Mouse (Mus musculus) heart, embryonic 14.5 days (tissue): ENCODE measurements around the gene Clec3a. TPM values are rescaled to one million over a fixed set of nuclear protein-coding genes. Genes with fewer than 3 reads are reported as not detected.
A peak's percentile ranks its signal among the peaks of the same experiment; 100 is the strongest.

Experiments used
- ATAC-seq: fragments of 200-750 bp; cut with Nextera tagmentation; 2 replicates; pipeline ENCODE4 v1.8.0; 2017; ENCODE audit warnings: low read depth, moderate TSS enrichment; ENCODE audit not compliant: insufficient number of reproducible peaks, insufficient read depth, low FRiP score
- H3K27ac ChIP-seq, 2 experiments: fragments of 200-500 bp in 1 of 2; fragments of 300-500 bp in 1 of 2; sonication (generic) in 1 of 2; replicated peaks in 1 of 2; 2 replicates each; pipeline ENCODE4 v1.5.1; 2012 to 2014; ENCODE audit warnings: low read depth in 2 of 2, low read length in 2 of 2, control low read depth in 1 of 2, mild to moderate bottlenecking in 1 of 2, mixed read lengths in 1 of 2; ENCODE audit not compliant: control insufficient read depth in 1 of 2, insufficient read depth in 1 of 2
- H3K27me3 ChIP-seq: fragments of 300-500 bp; sonication (generic); 2 replicates; pipeline ENCODE4 v1.6.1; 2014; ENCODE audit warnings: mild to moderate bottlenecking, low read length, control low read depth; ENCODE audit not compliant: control insufficient read depth, insufficient read depth
- H3K36me3 ChIP-seq: fragments of 300-500 bp; sonication (generic); 2 replicates; pipeline ENCODE4 v1.6.1; 2014; ENCODE audit warnings: mild to moderate bottlenecking, control low read depth, low read length, mixed read lengths; ENCODE audit not compliant: control insufficient read depth, insufficient read depth
- H3K4me1 ChIP-seq, 2 experiments: fragments of 200-500 bp in 1 of 2; fragments of 300-500 bp in 1 of 2; sonication (generic) in 1 of 2; 2 replicates each; pipeline ENCODE4 v1.6.1; 2012 to 2014; ENCODE audit warnings: low read length in 2 of 2, control low read depth in 1 of 2, mixed read lengths in 1 of 2; ENCODE audit not compliant: control insufficient read depth in 2 of 2, insufficient read depth in 2 of 2
- H3K4me2 ChIP-seq: fragments of 300-500 bp; sonication (generic); 2 replicates; pipeline ENCODE4 v1.6.1; 2014; ENCODE audit warnings: mild to moderate bottlenecking, low read length
- H3K4me3 ChIP-seq, 2 experiments: fragments of 200-500 bp in 1 of 2; fragments of 300-500 bp in 1 of 2; sonication (generic) in 1 of 2; 2 replicates each; pipeline ENCODE4 v1.5.1; 2012 to 2014; ENCODE audit warnings: low read length in 2 of 2, mild to moderate bottlenecking in 2 of 2, control low read depth in 1 of 2, low read depth in 1 of 2, moderate library complexity in 1 of 2; ENCODE audit not compliant: control insufficient read depth in 1 of 2, insufficient read depth in 1 of 2
- H3K9ac ChIP-seq: fragments of 300-500 bp; sonication (generic); 2 replicates; pipeline ENCODE4 v1.6.1; 2014; ENCODE audit warnings: mild to moderate bottlenecking, low read length
- H3K9me3 ChIP-seq: fragments of 300-500 bp; sonication (generic); 2 replicates; pipeline ENCODE4 v1.6.1; 2016; ENCODE audit warnings: low read length, control low read depth; ENCODE audit not compliant: control insufficient read depth
- WGBS: fragments of 180-500 bp; shearing (Covaris S2); extraction: QIAGEN DNeasy Blood & Tissue Kit; methylation state at CpG from one replicate; pipeline ENCODE4 v1.1.7; 2014; 5-methylcytosine and 5-hydroxymethylcytosine counted together
- polyA plus RNA-seq: library from polyadenylated mRNA; unstranded; fragments of >200 nt; fragmentation: Nextera tagmentation; extraction: Ambion mirVana; gene quantifications from 2 replicates; pipeline ENCODE4 v1.2.1, GENCODE M21; 2014

Gene Clec3a
- polyA plus RNA-seq, 1 experiment from 2014 or later, result not detected

DNA sequence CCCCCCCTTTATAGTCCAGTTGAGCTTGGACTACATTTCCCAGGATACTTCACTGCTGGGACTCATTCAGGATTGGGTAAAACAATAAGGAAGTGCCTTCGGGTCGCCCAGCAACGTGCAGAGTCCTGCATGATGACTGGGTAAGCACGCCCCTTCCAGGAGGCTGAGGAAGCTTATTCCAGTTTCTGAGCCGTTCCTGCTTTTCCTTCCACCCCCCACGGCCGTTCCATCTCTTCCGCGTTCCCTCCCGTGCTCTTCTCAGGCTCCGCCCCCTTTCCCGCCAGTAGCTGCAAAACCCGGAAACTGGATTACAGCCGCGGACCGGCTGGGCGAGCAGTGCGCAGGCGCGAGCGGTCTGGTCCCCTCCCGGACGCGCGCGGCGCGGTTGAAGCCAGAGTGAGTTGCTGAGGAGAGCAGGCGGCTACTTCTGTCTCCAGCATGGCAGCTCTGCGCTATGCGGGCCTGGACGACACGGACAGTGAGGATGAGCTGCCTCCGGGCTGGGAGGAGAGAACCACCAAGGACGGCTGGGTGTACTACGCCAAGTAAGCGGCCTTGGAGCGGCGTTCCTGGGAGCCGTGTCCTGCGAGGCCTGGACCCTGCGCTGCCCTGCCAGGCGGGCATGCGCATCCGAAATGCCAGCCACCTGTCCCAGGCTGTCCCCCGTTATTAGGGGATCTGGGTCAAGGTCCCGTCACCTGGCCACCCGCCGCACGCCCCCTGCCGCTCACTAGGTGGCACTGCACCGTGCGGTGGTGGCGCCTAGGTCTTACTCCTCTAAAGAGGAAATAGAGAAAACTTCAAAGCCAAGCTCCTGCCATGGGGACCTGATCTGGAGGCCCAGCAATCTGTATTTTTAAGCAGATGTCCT lies 21.7 kb downstream of the Clec3a start, which contains the start of gene Wwox:
Gene Wwox (plus strand): TSS at position 322 of the 871 bp plus-strand sequence.
- Histone ChIP-seq H3K4me3 (peak within 1 kb of the TSS; percentile 70 to 98), H3K4me2 (peak within 1 kb of the TSS; percentile 81), H3K36me3 (no peaks in the 10 kb centered on the region), H3K9me3 (no peaks in the 10 kb centered on the region), H3K9ac (peak within 1 kb of the TSS; percentile 79), H3K4me1 (peaks cover 3 to 7% of the 10 kb centered on the region in 2 experiments; a peak in 2 of 4 replicates), H3K27me3 (no peaks in the 10 kb centered on the region), H3K27ac (peak within 1 kb of the TSS; percentile 61 to 74)
- under 1% methylated on average over 48 of the region's 54 CpGs for WGBS
- ATAC-seq, result peak; percentile 96

DNA sequence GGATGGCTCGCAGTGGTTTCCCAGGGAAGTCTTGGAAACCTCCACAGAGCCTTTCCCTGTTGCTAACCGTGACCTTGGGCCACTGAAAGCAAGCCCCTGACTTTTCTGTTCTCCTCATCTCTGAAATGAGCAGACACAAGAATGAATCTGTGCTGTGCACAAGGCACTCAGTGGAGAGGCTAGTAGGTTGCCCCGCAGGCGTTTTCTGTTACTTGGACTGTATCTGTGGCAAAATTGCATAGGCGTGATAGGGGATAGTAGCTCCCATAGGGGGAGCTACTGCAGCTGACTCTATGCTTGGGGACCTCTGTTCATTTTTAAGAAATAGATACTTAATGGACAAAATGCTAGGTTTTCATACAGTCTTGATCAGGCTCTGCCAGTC lies 22.3 kb downstream of the Clec3a start:
- H3K9ac ChIP-seq, result peak overlapping the region; percentile 79
- H3K4me1 ChIP-seq, result peaks cover 3 to 7% of the 10 kb centered on the region in 2 experiments; a peak in 2 of 4 replicates
- H3K4me2 ChIP-seq, result peak overlapping the region; percentile 81
- peak overlapping the region; percentile 19 to 61; a peak in 2 of 4 replicates for H3K27ac ChIP-seq
- H3K4me3 ChIP-seq, result peak overlapping the region; percentile 70 to 98
- no peaks in the 10 kb centered on the region for H3K9me3 ChIP-seq
- no peaks in the 10 kb centered on the region for H3K36me3 ChIP-seq
- WGBS, result 19% methylated on average over 5 of the region's 5 CpGs
- no peak for ATAC-seq
- H3K27me3 ChIP-seq, result no peaks in the 10 kb centered on the region

DNA sequence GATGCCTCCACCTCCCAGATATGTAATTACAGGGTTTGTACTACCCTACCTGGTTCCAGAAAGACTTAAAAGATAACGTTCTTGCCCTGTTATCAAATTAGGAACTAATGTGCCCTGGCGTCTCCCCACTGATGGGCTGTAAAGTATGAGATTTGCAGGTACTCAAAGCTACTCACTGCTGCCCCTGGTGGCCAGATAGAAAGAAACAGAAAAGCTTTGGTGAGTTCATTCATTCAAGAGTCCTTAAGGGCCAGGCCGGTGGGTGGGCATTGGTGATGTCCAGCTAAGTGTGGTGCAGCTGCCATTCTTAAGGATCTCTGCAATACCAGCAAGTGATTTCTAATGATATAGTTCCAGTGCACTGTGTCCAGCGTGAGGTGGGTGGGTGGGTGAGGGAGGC lies 23.7 kb downstream of the Clec3a start:
- Histone ChIP-seq H3K9me3 (no peaks in the 10 kb centered on the region), H3K4me3 (no peak overlapping the region), H3K36me3 (0 out of 2 replicates have a peak, but pooled peaks cover 5% of the 10 kb centered on the region), H3K9ac (no peak overlapping the region), H3K4me1 (peaks cover 3 to 7% of the 10 kb centered on the region in 2 experiments; a peak in 2 of 4 replicates), H3K27ac (no peak overlapping the region), H3K27me3 (no peaks in the 10 kb centered on the region), H3K4me2 (no peak overlapping the region)
- no peak for ATAC-seq
- WGBS, result 79% methylated on average over 4 of the region's 4 CpGs

- Histone ChIP-seq H3K9me3 (no peaks in the 10 kb centered on the region), H3K27ac (no peak overlapping the region), H3K9ac (no peak overlapping the region), H3K27me3 (no peaks in the 10 kb centered on the region), H3K4me2 (no peak overlapping the region), H3K4me3 (no peak overlapping the region), H3K36me3 (0 out of 2 replicates have a peak, but pooled peaks cover 5% of the 10 kb centered on the region), H3K4me1 (peaks cover 8 to 15% of the 10 kb centered on the region in 2 experiments)
- 80% methylated on average over 7 of the region's 7 CpGs for WGBS
- no peak for ATAC-seq
Observed at GRCm38 (mm10) chr8:114446884-114447283, 29.0 kb downstream of the Clec3a start.

DNA sequence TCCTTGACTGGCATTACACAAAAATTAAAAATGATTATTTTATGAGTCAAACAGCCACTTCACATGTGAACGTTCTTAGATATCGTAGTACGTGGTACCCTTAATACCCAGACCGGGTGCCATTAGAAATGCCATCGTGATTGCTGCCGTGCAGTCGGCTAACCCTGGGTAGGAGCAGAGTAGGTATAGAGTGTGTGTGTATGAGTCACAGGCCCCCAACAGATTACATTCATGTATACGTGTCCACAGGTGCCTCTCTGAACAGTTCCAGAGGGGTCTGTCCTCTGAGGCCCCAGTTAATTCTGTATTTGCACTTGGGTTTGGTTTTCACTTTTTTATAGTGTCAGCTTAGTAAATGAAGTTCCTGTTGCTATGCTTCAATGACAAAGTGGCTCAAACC lies 34.4 kb downstream of the Clec3a start:
- Histone ChIP-seq H3K27me3 (no peaks in the 10 kb centered on the region), H3K4me3 (no peak overlapping the region), H3K36me3 (no peaks in the 10 kb centered on the region), H3K9me3 (no peaks in the 10 kb centered on the region), H3K27ac (no peak overlapping the region), H3K4me1 (peaks cover 23% of the 10 kb centered on the region in 2 experiments), H3K9ac (no peak overlapping the region), H3K4me2 (no peak overlapping the region)
- ATAC-seq, result no peak
- 85% methylated on average over 8 of the region's 8 CpGs for WGBS

GRCm38 (mm10) chr8:114452781-114453221 lies 34.9 kb downstream of the Clec3a start:
- Histone ChIP-seq H3K4me1 (peaks cover 27% of the 10 kb centered on the region in 2 experiments), H3K27me3 (no peaks in the 10 kb centered on the region), H3K9ac (no peak overlapping the region), H3K36me3 (no peaks in the 10 kb centered on the region), H3K9me3 (no peaks in the 10 kb centered on the region), H3K4me2 (peak overlapping the region; percentile 7; the same call in 1 of the 2 replicates), H3K27ac (no peak overlapping the region), H3K4me3 (no peak overlapping the region)
- no peak for ATAC-seq
- WGBS, result 17% methylated on average over 9 of the region's 9 CpGs

- no peaks in the 10 kb centered on the region for H3K27me3 ChIP-seq
- H3K4me3 ChIP-seq, result no peak overlapping the region
- no peak for ATAC-seq
- H3K4me2 ChIP-seq, result no peak overlapping the region
- H3K4me1 ChIP-seq, result peaks cover 16 to 24% of the 10 kb centered on the region in 2 experiments
- no peaks in the 10 kb centered on the region for H3K36me3 ChIP-seq
- WGBS, result 95% methylated on average over 8 of the region's 8 CpGs
- peak overlapping the region; percentile 89 to 95; a peak in 3 of 4 replicates for H3K27ac ChIP-seq
- H3K9me3 ChIP-seq, result no peaks in the 10 kb centered on the region
- no peak overlapping the region for H3K9ac ChIP-seq
Observed at GRCm38 (mm10) chr8:114455302-114455701, 37.4 kb downstream of the Clec3a start.
